Mouse (Mus musculus) ES-Bruce4 (cell line): ENCODE measurements around the gene Panx3.

Experiments used
- CTCF ChIP-seq: IDR thresholded peaks from one replicate; pipeline ENCODE4 v1.8.1; 2011; ENCODE audit warnings: low read depth, low read length
- POLR2A ChIP-seq: IDR thresholded peaks from one replicate; pipeline ENCODE4 v1.8.1; 2011; ENCODE audit warnings: low read length; ENCODE audit not compliant: insufficient read depth

GRCm38 (mm10) chr9:37614316-37614715 lies 54.7 kb downstream of the Panx3 start:
- no peak for TF ChIP-seq CTCF
- TF ChIP-seq POLR2A = no peak
